Mouse (Mus musculus): ENCODE data around the gene Slc15a1.

Slc15a1 gene

DNA sequence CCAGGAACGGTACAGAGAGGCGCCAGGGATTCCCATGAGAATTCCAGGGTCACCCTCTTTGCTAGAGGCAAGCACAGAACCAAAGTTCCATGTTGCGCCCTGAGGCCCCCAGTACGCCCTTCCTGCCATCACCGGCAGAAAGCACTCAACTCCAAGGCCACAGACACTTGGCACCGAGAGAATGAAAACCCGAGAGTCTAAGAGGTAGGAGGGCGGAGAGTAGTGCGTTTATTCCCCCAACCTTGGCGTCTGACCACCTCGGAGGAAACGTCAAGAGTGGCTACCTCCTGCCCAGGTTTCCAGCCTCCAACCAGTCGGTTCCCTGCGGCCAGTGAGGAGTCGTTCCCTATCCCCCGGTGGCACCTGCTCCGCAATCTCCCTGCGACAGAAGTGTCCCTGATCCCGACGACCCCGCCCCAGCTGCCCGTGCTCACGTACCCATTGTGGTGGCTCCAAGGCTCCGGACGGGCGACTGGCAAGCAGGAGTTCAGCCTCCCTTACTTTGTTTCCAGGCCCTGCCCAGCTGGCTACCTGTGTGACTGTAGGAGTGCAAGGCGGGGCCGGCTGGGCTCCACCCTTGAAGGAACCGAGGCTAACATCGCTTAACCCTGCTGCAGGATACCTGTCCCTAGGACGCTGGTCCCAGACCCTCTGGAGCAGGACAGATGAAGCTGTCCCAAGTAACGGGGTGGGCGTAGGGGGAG lies at the start of gene Slc15a1:
Slc15a1 (minus strand) TSS at position 472 of the 704 bp plus-strand sequence.
- DNase-seq (ENCODE audit: low spot score): no peak

DNA sequence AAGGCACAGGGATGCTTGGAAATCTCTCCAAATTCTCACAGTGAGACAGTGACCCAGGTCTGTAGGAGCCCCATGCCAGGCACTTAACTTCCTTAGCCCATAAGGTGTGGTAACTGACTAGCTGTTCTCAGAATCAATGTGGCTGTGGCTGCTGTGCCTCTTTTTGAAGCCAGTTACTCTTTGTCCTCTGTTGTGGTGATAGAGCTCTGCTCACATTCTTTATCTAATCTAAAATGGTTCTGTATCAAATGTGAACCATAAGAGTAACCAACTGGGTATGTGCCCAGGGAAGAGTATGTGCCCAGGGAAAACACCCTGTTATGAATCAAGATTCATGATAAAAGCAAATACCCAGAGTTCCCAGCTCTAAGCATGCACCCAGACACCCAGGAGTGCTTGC lies 48.7 kb upstream of the Slc15a1 start:
- no peak for DNase-seq (ENCODE audit: low spot score)

GRCm38 (mm10) chr14:121552586-121552985 lies 47.5 kb upstream of the Slc15a1 start:
- DNase-seq (ENCODE audit: low spot score): no peak

GRCm38 (mm10) chr14:121549834-121550233 lies 44.8 kb upstream of the Slc15a1 start:
- no peak for DNase-seq (ENCODE audit: low spot score)

DNA sequence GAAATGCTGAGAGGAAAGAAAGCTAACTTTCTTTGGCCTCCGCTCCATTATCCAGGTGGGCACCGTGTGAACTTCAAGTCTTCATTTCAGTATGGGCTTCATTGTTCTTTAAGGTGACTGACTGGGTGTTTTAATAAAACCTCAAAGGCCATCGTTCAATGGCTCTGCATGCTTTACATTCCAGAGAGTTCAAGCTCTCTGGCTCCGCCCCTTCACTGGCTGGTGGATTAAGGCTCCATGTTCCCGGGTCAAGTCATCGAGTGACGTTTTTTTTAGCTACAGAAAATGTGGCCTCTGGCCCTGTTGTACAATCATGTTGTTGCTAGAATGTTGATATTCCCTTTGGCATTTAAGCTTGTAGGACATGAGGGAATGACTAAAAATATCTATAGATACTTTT lies 42.7 kb upstream of the Slc15a1 start:
- no peak for DNase-seq (ENCODE audit: low spot score)

GRCm38 (mm10) chr14:121546621-121547020 lies 41.6 kb upstream of the Slc15a1 start:
- DNase-seq (ENCODE audit: low spot score): no peak

GRCm38 (mm10) chr14:121545551-121546331 lies 40.7 kb upstream of the Slc15a1 start:
- no peak for DNase-seq (ENCODE audit: low spot score)

- DNase-seq (ENCODE audit: low spot score): no peak
Measured at GRCm38 (mm10) chr14:121541262-121541661, 36.2 kb upstream of the Slc15a1 start.

GRCm38 (mm10) chr14:121534501-121534900 lies 29.4 kb upstream of the Slc15a1 start:
- DNase-seq (ENCODE audit: low spot score): no peak

- no peak for DNase-seq (ENCODE audit: low spot score)
Measured at GRCm38 (mm10) chr14:121530853-121531252, 25.8 kb upstream of the Slc15a1 start.

GRCm38 (mm10) chr14:121527883-121528282 lies 22.8 kb upstream of the Slc15a1 start:
- no peak for DNase-seq (ENCODE audit: low spot score)

DNA sequence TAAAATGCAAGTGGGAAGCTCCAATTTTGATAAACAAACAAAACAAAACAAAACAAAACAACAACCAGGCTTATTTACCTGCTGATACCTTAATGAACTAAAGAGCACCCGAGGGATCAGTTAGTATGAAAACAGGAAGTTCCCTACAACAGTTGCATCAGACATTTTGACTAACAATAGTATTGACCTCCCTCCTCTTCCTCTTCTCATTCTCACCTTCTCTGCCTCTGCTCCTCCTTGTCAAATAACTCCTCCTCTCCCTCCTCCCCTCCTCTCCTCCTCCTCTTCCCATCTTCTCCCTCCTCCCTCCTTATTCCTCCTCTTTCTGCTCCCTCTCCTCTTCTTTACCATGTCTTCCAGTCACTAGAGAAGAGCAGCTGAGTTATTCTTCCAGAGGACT lies 22.1 kb upstream of the Slc15a1 start:
- no peak for DNase-seq (ENCODE audit: low spot score)

DNA sequence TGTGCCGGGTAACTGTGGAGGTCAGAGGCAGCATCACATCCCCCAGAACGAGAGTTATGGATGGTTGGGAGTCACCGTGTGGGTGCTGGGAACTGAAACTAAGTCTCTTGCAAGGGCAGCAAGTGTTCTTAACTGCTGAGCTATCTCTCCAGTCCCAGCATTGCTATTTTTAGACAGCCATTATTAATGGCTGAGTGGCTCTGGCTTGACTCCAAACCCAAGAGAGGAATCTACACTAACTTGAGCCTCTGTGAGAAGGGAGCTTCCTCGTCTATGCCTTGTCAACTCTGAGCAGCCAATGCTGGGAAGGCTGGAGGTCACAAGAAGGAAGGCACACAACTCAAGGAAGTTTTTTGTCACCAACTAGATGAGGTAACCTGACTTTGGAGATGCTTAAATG lies 16.7 kb upstream of the Slc15a1 start:
- no peak for DNase-seq (ENCODE audit: low spot score)

DNA sequence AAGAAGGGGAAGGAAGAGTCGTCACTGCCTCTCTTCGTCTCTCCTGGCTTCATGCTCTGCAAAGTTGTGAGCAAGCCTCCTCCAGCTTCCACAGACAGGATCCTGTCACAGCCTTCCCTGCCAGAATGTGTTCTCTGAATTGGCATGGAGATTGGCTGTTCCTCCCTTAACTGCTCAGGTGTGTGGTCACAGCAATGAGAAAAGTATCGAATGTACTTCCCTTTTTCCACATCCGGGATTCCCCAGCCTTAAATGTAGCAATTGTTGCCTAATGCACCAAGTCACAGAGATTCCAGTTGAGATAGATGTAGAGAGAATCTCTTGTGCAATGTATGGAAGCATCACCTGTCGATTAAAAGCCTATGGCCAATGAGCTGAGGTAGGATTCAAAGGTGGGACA lies 11.8 kb upstream of the Slc15a1 start:
- no peak for DNase-seq (ENCODE audit: low spot score)

GRCm38 (mm10) chr14:121508929-121509328 lies 3.9 kb upstream of the Slc15a1 start:
- no peak for DNase-seq (ENCODE audit: low spot score)

GRCm38 (mm10) chr14:121506336-121506735 lies 1.3 kb upstream of the Slc15a1 start:
- DNase-seq (ENCODE audit: low spot score): no peak

DNA sequence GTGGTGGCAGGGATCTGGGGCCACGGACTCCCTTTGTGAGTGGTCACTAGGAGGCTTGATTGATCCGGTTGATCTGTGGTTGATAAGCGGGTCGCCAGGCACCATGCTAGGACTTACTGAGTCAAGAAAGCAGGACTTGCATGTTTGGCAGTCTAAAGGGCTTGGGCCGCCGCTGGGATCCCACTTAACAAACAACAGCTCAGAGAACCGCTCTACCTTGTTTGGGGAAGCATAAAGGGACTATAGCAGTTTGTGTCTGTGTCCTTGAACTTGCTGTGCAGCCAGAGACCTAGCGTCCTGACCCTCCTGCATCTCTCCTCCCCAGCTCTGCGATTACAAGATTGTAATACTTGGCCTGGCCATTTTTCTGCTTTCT lies 421 bp upstream of the Slc15a1 start:
- DNase-seq (ENCODE audit: low spot score): no peak

- no peak for DNase-seq (ENCODE audit: low spot score)
Measured at GRCm38 (mm10) chr14:121500577-121500976, 4.5 kb downstream of the Slc15a1 start.

- no peak for DNase-seq (ENCODE audit: low spot score)
Measured at GRCm38 (mm10) chr14:121499769-121500168, 5.3 kb downstream of the Slc15a1 start.

- no peak for DNase-seq (ENCODE audit: low spot score)
Measured at GRCm38 (mm10) chr14:121497800-121498199, 7.3 kb downstream of the Slc15a1 start.

- DNase-seq (ENCODE audit: low spot score): no peak
Measured at GRCm38 (mm10) chr14:121495741-121496140, 9.3 kb downstream of the Slc15a1 start.

GRCm38 (mm10) chr14:121495120-121495519 lies 9.9 kb downstream of the Slc15a1 start:
- DNase-seq (ENCODE audit: low spot score): no peak

DNA sequence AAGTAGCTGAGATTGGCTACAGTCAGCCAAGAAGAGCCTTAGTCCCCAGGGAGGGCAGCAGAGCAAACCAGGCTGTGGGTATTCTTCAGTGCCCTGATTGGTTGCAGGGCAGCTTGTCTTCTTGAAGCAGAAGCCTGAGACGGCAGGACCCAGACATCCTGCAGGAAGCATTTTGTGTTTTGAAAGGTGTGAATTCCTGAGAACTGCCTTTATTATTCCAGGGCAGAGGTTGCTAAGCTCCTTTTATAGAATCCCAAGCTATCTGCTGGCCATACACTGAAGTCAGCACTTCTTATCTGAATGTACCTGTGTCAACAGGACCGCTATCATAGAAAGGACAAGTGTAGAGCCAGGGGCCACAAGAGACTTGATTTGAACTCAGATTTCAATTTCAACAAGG lies 10.8 kb downstream of the Slc15a1 start:
- no peak for DNase-seq (ENCODE audit: low spot score)

- no peak for DNase-seq (ENCODE audit: low spot score)
Measured at GRCm38 (mm10) chr14:121493712-121494111, 11.3 kb downstream of the Slc15a1 start.

All from ovary, postnatal 10 days (tissue).